Mouse (Mus musculus) cerebellum, adult 2 months (tissue): ENCODE measurements at regions not wholly inside any gene's neighbourhood (a gene's known extent, or its start where the extent isn't known, plus 50 kb on each side); places are given as distances from the start of the nearest gene placed in this dataset.

ENCODE experiments used
- CTCF ChIP-seq: fragments of 200-500 bp; IDR thresholded peaks from 2 replicates; pipeline ENCODE4 v1.5.1; 2011; ENCODE audit warnings: low read depth, mild to moderate bottlenecking, control low read depth, low read length, moderate library complexity, borderline replicate concordance; ENCODE audit not compliant: insufficient read depth
- POLR2A ChIP-seq: fragments of 200-500 bp; IDR thresholded peaks from 2 replicates; pipeline ENCODE4 v1.6.1; 2011; ENCODE audit warnings: low read length, control low read depth, borderline replicate concordance; ENCODE audit not compliant: insufficient read depth

DNA sequence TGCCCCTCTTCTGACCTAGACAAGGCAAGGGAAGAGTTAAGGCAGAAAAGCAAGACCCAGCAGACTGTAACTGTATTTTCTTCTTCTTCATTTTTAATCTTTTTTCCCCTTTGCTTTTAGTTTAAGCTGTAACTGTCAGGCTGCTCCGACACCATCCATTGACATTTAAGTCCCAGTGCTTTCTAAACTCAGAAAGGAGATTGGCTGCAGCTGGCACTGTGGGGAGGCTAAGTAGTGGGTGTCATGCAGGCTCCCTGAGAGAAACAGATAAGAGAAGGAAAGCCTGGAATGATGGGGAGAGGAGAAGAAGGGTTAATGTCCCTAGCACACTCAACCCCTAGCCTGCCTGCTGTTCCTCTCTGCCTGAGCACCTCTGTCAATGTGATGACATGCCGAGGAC lies 225.4 kb downstream of the Lrfn2 start:
- TF ChIP-seq POLR2A (no peak), CTCF (no peak)
